Mouse (Mus musculus) layer of hippocampus, adult 8-10 months (tissue): ENCODE data around the gene Adamts16. TPM values are rescaled to one million over a fixed set of nuclear protein-coding genes. Genes with fewer than 3 reads are reported as not detected.
A peak's percentile ranks its signal among the peaks of the same experiment; 100 is the strongest.

Experiments used
- DNase-seq, 2 experiments: peaks; one replicate each; pipeline ENCODE4 v3.0.0; 2022; ENCODE audit warnings: low spot score in 2 of 2
- total RNA-seq, 4 experiments: library from RNA; stranded (reverse); gene quantifications; 2 replicates each; pipeline ENCODE4 v1.2.4; 2022

Adamts16 gene
- total RNA-seq, 4 experiments from 2014 or later = 2.4 to 2.8 (median 2.7) TPM

DNA sequence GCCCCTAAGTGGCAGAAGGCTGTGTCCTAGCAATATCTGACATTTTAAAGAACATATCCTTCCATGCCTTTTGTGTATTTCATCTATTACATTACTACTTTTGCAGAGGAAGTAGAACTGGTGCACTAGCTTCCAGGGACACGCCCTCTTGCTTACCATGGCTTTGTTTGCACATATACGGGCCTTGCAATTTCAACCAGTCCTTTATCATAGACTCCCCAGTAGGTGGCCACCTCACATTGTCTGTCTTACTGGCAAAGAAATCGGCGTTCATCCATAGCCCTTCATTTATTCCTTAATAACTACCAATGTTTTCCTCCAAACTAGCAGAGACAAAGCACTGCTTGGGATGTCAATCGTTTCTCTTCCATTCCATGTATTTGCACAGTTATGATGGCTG, 125.6 kb downstream of the Adamts16 start:
- DNase-seq = no peak

DNA sequence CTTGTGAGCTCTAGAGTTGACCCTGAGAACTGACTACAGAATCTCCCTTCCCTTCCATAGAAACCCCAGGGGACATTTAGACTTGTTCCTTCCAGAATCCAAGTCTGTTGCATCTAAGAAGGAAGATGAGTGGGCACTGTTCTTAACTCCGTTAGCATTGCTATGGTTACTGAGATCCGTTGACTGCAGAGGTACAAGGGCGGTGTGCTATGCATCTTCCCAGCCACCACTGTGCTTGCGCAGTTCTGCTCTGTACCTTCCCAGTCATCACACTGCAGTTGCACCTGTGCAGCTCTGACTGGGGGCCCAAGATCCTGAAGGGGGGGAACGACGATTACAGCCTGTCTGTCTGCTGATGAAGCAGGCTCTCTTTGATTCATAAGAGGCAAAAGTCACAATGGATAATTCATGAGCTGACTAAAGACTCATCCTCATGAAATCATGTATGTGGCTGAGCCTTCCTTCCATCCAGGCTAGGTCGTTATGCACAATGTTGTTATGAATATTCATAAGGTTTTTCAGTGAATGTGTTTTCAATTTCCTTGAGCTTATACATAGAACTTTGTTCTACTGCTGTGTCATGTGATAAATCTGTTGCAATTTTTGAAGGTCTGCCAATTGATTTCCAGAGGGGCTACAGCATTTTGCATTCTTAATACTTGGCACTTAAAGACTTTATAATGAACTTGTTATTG, 127.4 kb downstream of the Adamts16 start:
- DNase-seq = peak; percentile 23 to 31

GRCm38 (mm10) chr13:70713331-70713730, 128.3 kb downstream of the Adamts16 start:
- no peak for DNase-seq

DNA sequence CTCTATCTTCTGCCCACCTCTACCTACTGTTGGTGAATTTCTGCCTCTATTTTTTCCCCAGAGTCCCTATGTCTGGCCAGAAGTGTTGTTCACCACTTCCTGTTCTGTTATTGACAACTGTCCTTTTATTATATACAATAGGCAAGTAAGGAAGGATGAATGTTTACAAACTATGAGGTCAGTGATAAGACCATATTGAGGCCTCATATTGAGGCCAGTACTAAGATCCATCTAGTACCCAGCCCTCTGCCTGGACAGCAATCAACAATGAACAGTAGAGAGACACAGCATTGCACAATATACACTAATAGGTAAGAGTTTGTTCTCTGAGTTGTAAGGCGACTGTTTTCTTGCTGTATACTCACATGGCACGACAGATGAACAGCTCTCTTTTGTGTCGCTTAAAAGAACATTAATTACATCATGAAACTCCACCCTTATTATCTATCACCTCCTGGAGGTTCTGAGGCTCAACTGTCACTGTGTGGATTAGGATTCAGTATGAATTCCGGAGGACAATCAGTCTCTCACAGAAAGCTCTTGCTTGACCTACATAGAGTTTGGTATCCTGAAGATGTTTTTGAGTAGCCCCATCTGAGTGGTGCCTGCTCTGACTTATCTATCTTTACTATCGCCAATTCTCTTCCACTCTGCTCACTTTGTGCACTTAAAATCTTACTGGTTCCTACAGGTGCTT, 134.3 kb downstream of the Adamts16 start:
- DNase-seq = no peak

GRCm38 (mm10) chr13:70702904-70703303, 138.7 kb downstream of the Adamts16 start:
- DNase-seq = peak in 1 of 2 experiments; percentile 20

DNA sequence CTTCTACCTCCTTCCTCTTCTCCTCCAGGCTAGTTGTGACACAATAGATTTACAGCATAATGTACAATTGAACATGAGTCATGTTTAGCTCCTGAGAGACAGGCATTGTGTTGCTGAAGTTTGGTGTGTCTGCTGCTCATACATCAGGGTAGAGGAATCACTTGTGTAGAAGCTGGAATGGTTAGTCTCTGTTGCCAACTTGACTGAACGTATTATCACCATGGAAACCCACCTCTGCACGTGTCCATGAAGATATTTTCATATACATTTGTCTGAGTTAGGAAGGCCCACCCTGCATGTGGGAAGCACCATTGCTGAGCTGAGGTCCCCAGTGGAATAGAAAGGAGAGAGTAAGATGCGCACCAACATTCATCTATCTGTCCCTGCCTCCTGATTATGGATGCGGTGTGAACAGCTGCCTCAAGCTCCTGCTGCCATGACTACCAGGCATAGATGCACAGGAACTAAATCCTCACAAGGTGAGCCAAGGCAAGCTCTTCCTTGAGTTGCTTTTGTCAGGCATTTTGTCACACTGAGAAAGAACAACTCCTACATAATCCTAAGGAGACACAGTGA, 142.7 kb downstream of the Adamts16 start:
- no peak for DNase-seq

DNA sequence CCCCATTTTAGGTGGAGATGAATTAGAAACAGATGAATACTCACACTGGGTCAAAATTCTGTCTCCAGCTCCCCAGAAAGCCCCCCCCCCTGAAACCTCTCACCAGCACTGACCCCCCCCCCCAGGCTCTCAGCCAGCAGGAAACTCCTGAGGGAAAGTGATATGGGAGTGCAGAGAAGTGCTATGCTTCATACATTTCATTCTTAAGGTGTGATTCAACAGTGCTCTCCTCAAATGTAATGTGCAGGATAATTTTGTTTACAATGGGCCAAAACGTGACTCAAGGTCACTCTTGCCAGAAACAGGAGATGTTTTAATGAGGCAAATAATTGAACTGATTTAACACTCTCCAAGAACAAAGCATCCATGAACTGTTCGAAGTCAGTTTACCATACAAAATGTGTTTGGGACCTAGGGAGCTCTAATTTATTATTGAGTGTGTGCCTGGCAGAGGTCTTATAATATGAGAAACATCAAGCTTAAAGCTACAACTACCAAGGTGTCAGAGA, 152.1 kb downstream of the Adamts16 start:
- no peak for DNase-seq

GRCm38 (mm10) chr13:70685825-70686224, 155.8 kb downstream of the Adamts16 start:
- no peak for DNase-seq

DNA sequence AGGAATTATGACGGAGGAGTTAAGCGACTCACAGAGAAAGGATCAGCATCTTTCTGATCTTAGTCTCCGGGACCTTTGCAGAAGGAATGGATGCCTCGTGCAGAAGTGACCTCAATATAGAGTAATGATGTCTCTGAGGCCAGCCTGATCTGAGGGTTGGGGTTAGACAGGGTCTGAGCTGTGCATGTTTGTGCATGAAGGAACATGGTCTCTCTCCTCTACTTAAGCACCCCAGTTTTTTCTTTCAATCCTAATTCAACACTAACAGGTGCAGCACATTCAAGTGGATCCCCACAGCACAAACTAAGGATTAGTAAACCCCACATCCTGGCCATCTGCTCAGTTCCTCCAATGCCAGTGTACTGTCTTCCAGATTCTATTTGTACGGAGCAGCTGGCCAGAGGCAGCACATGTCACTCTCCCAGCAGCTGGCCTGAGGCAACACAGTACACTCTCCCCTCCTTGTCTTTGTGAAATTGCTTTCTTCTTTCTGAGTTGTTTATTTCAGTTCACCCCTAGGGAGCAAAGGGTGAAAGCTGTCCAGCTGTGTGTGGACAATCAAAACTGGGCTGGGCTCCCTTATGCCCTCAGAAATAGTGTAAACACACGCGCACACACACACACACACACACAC, 156.5 kb downstream of the Adamts16 start:
- DNase-seq = no peak

DNA sequence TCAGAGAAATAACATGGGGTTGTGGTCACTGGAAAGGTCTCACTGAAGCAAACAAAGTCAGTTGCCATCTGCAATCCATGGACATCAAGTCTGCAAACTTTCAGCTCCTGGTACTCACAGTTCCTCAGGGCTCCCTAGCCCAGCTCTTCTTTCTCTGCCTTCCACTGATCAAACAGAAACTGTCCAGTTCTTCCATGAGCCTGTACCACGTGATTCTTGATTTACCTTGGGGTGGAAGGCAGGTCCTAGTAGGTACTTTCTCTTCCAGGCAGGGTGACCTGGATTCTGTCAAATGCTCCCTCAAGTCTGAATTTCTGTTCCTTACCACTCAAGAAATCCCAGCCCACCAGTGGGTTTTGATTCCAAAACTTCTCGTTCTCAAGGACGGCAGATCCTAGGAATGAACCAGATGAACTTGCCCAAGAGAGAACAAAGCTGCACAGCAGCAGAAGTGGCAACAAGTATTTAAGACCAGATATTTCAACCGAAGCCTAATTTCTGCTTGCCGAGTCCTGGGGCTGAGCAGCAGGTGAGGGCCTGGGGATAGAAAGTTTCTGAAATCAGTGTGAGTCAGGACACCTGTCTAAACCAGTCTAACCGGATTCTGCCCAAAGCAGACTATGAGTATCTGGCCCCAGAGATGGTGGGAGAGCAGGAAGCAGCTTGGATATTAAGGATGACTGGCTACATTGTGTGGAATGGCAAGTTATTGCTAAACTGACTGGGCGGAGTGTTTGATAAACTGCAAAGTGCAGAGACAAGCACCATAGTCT, 160.0 kb downstream of the Adamts16 start:
- no peak for DNase-seq

GRCm38 (mm10) chr13:70680316-70680715, 161.3 kb downstream of the Adamts16 start:
- no peak for DNase-seq

Other genes starting within 250 kb of the Adamts16 start
- 10 to 100 TPM; 59.3 to 70.0 (median 65.4) TPM for gene Ice1, start 204.2 kb downstream of the Adamts16 start, total RNA-seq